Mouse (Mus musculus) heart, embryonic 11.5 days (tissue): ENCODE measurements at regions not wholly inside any gene's neighbourhood (a gene's known extent, or its start where the extent isn't known, plus 50 kb on each side); places are given as distances from the start of the nearest gene placed in this dataset.

Experiments
- ATAC-seq: fragments of 200-750 bp; cut with Nextera tagmentation; replicated peaks from 2 replicates; pipeline ENCODE4 v1.8.0; 2017; ENCODE audit warnings: moderate library complexity; ENCODE audit not compliant: insufficient number of reproducible peaks, low FRiP score, low TSS enrichment
- H3K27ac ChIP-seq: fragments of 300-500 bp; sonication (generic); 2 replicates; pipeline ENCODE4 v1.5.1; 2014; ENCODE audit warnings: mild to moderate bottlenecking, low read depth, low read length
- H3K27me3 ChIP-seq: fragments of 300-500 bp; sonication (generic); 2 replicates; pipeline ENCODE4 v1.6.1; 2014; ENCODE audit warnings: mild to moderate bottlenecking, low read length, mixed read lengths; ENCODE audit not compliant: control insufficient read depth, insufficient read depth
- H3K36me3 ChIP-seq: fragments of 300-500 bp; sonication (generic); 2 replicates; pipeline ENCODE4 v1.6.1; 2014; ENCODE audit warnings: mild to moderate bottlenecking, low read length, moderate library complexity, mixed read lengths; ENCODE audit not compliant: control insufficient read depth, insufficient read depth
- H3K4me1 ChIP-seq: fragments of 300-500 bp; sonication (generic); 2 replicates; pipeline ENCODE4 v1.6.1; 2014; ENCODE audit warnings: low read length; ENCODE audit not compliant: control insufficient read depth, insufficient read depth
- H3K4me2 ChIP-seq: fragments of 300-500 bp; sonication (generic); 2 replicates; pipeline ENCODE4 v1.6.1; 2014; ENCODE audit warnings: mild to moderate bottlenecking, moderate library complexity
- H3K4me3 ChIP-seq: fragments of 300-500 bp; sonication (generic); 2 replicates; pipeline ENCODE4 v1.5.1; 2014; ENCODE audit warnings: low read depth, low read length
- H3K9ac ChIP-seq: fragments of 300-500 bp; sonication (generic); 2 replicates; pipeline ENCODE4 v1.6.1; 2014; ENCODE audit warnings: mild to moderate bottlenecking, low read depth, low read length, moderate library complexity
- H3K9me3 ChIP-seq: fragments of 300-500 bp; sonication (generic); replicated peaks from 2 replicates; pipeline ENCODE4 v1.6.1; 2016; ENCODE audit warnings: low read length; ENCODE audit not compliant: control insufficient read depth
- WGBS: fragments of 180-500 bp; shearing (Covaris S2); extraction: QIAGEN DNeasy Blood & Tissue Kit; methylation state at CpG from one replicate; pipeline ENCODE4 v1.1.7; 2014; ENCODE audit not compliant: insufficient replicate concordance; 5-methylcytosine and 5-hydroxymethylcytosine counted together

- H3K36me3 ChIP-seq: no peaks in the 10 kb centered on the region
- no peak overlapping the region for H3K4me3 ChIP-seq
- H3K9ac ChIP-seq: no peak overlapping the region
- no peaks in the 10 kb centered on the region for H3K27me3 ChIP-seq
- 72% methylated on average over 8 of the region's 8 CpGs for WGBS
- no peaks in the 10 kb centered on the region for H3K9me3 ChIP-seq
- no peak overlapping the region for H3K27ac ChIP-seq
- no peak overlapping the region for H3K4me2 ChIP-seq
- H3K4me1 ChIP-seq: no peaks in the 10 kb centered on the region
- no peak for ATAC-seq
Measured at GRCm38 (mm10) chr4:127647189-127647588, 289.2 kb upstream of the Gjb5 start.

DNA sequence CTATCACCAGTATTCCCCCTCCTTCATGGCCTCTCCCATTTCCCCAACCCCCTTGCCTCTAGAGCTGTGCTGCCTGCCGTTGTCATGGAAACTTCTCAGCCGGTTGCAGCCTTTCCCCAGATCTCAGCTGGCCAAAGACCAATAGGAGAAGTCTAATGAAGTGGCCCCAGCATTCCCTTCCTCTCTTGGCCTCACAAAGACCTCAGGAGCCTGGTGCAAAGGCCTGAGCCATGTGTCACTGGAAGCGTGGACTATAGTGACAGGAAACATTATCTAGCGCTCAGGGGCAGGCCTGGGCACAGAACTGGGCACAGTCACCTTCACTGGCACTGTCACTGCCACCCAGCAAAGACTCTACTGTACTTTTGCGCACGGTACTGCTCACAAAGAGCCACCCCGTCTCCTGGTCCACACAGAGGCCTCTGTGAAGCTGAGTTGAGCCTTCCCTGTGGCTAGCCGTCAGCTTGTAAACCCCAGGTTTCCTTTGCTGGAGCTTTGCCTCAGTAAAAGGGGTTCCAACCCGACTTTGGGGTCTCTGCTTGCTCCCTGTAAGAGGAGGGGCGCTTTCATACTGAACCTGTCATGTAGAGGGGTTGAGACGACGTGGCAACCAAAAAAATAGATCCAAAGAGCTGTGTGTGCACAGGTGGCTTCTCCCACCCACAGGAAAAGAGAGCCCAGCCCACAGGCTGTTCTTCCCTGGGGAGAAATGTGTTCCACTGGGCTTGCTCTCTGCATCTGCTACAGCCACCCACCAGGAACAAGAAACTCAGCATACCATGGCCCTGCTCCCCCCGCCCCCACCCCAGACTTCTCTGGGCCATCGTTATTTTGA is 282.5 kb upstream of the Gjb5 start:
- Histone ChIP-seq H3K4me1 (peaks cover 3% of the 10 kb centered on the region; the same call in 1 of the 2 replicates), H3K9ac (no peak overlapping the region), H3K4me3 (no peak overlapping the region), H3K27ac (no peak overlapping the region), H3K9me3 (no peaks in the 10 kb centered on the region), H3K4me2 (no peak overlapping the region), H3K36me3 (no peaks in the 10 kb centered on the region), H3K27me3 (no peaks in the 10 kb centered on the region)
- ATAC-seq: no peak
- WGBS: 60% methylated on average over 14 of the region's 14 CpGs

DNA sequence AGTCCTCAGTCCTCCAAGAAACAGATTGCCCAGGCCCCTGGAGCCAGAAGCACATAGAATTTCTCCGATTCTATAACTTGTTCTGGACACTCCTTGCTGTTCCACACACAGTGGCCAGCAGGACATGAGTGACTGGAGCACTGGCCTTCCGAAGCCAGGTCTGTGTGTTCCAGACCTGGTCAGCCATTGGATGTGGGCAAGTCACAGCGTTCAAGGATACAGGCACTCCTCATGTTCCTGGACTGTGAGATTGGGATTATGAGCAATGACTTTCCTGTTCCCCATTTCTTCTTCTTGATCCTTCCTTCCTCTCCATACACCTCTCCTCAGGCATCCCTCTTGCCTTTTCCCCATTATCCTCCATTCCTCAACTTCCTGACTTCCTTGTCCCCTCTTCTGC is 281.8 kb upstream of the Gjb5 start:
- no peak overlapping the region for H3K4me2 ChIP-seq
- H3K27me3 ChIP-seq: no peaks in the 10 kb centered on the region
- no peaks in the 10 kb centered on the region for H3K9me3 ChIP-seq
- H3K27ac ChIP-seq: no peak overlapping the region
- H3K36me3 ChIP-seq: no peaks in the 10 kb centered on the region
- 84% methylated on average over 3 of the region's 3 CpGs for WGBS
- H3K9ac ChIP-seq: no peak overlapping the region
- H3K4me1 ChIP-seq: peaks cover 3% of the 10 kb centered on the region; the same call in 1 of the 2 replicates
- no peak overlapping the region for H3K4me3 ChIP-seq
- ATAC-seq: no peak

GRCm38 (mm10) chr4:127636934-127637333 is 279.0 kb upstream of the Gjb5 start:
- no peak for ATAC-seq
- Histone ChIP-seq H3K4me1 (peaks cover 3% of the 10 kb centered on the region; the same call in 1 of the 2 replicates), H3K4me2 (no peak overlapping the region), H3K4me3 (no peak overlapping the region), H3K9ac (no peak overlapping the region), H3K27me3 (no peaks in the 10 kb centered on the region), H3K27ac (no peak overlapping the region), H3K36me3 (no peaks in the 10 kb centered on the region), H3K9me3 (no peaks in the 10 kb centered on the region)
- WGBS: 59% methylated on average over 11 of the region's 11 CpGs

GRCm38 (mm10) chr4:127635262-127635661 is 277.3 kb upstream of the Gjb5 start:
- WGBS: 79% methylated on average over 8 of the region's 8 CpGs
- 0 out of 2 replicates have a peak, but pooled peaks cover under 1% of the 10 kb centered on the region for H3K4me1 ChIP-seq
- no peaks in the 10 kb centered on the region for H3K27me3 ChIP-seq
- no peak for ATAC-seq
- no peak overlapping the region for H3K9ac ChIP-seq
- H3K9me3 ChIP-seq: no peaks in the 10 kb centered on the region
- no peak overlapping the region for H3K4me2 ChIP-seq
- H3K27ac ChIP-seq: no peak overlapping the region
- H3K4me3 ChIP-seq: no peak overlapping the region
- H3K36me3 ChIP-seq: no peaks in the 10 kb centered on the region

DNA sequence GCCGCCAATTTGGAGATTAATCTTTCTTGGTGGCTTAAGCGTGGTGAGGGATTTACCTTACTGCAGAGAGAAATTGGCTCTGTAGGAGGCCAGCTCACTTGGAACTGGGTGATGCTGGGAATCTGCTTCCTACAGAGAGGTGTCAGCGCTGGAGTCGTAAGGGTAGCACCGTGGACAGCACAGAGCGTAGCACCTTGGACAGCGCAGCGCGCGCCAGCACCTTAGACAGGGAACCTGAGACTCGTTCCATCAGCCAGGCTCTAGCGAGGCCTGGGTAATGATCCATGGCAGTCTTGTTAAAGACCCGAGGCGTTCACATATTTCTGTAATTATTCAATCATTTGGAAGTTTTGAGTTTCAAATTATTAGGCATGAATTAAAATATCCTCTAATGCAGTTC is 261.9 kb upstream of the Gjb5 start:
- no peaks in the 10 kb centered on the region for H3K4me1 ChIP-seq
- no peak overlapping the region for H3K4me2 ChIP-seq
- H3K36me3 ChIP-seq: no peaks in the 10 kb centered on the region
- no peaks in the 10 kb centered on the region for H3K27me3 ChIP-seq
- no peak; the same call in 1 of the 2 replicates for ATAC-seq
- no peak overlapping the region for H3K9ac ChIP-seq
- no peak overlapping the region for H3K27ac ChIP-seq
- no peaks in the 10 kb centered on the region for H3K9me3 ChIP-seq
- WGBS: 6% methylated on average over 14 of the region's 14 CpGs
- no peak overlapping the region for H3K4me3 ChIP-seq

DNA sequence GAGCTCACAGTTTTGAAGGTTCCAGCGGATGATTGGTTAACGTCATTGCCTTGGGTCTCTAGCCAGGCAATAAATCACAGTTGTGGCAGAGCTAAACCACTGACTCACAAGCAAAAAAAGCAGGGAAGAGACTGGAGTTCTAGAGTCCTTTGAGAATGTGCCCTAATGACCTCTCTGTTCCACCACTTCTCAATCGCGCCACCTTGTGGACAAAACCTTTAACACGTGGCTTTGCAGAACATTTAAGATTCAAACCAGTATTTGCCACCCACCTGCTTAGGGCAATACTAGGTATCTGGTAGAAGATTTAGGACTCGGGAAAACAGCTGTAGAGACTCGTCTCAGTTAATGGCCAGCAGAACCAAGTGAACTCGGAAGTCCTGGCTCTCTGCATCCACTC is 254.8 kb upstream of the Gjb5 start:
- Histone ChIP-seq H3K36me3 (no peaks in the 10 kb centered on the region), H3K9me3 (no peaks in the 10 kb centered on the region), H3K4me1 (no peaks in the 10 kb centered on the region), H3K4me2 (no peak overlapping the region), H3K27me3 (no peaks in the 10 kb centered on the region), H3K9ac (no peak overlapping the region), H3K27ac (no peak overlapping the region), H3K4me3 (no peak overlapping the region)
- no peak for ATAC-seq
- 48% methylated on average over 8 of the region's 8 CpGs for WGBS

DNA sequence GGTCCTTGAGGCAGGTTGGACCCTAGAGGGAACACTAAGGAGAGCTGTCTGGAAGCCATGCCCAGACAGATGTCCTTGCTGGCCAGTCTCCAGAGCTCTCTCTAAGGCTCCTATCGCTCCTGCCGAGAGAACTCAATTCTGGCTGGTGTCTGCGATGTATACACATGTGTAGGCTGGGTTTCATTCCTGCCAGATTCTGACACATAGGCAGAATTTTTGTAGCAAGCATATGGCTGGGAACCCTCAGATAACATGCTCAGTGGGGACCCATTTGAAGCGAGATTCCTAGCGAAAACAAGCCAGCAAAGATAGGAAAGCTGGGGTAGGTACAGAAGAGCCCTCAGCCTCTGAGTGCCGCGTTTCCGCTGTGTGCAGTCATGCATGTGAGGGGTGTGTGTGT is 242.9 kb upstream of the Gjb5 start:
- Histone ChIP-seq H3K4me2 (no peak overlapping the region), H3K9me3 (no peaks in the 10 kb centered on the region), H3K27ac (no peak overlapping the region), H3K36me3 (no peaks in the 10 kb centered on the region), H3K4me3 (no peak overlapping the region), H3K9ac (no peak overlapping the region), H3K4me1 (no peaks in the 10 kb centered on the region), H3K27me3 (no peaks in the 10 kb centered on the region)
- 68% methylated on average over 8 of the region's 8 CpGs for WGBS
- ATAC-seq: no peak

- Histone ChIP-seq H3K4me1 (no peaks in the 10 kb centered on the region), H3K4me2 (no peak overlapping the region), H3K9ac (no peak overlapping the region), H3K4me3 (no peak overlapping the region), H3K27me3 (no peaks in the 10 kb centered on the region), H3K27ac (no peak overlapping the region), H3K9me3 (no peaks in the 10 kb centered on the region), H3K36me3 (no peaks in the 10 kb centered on the region)
- 43% methylated on average over 3 of the region's 3 CpGs for WGBS
- ATAC-seq: no peak
Measured at GRCm38 (mm10) chr4:127598610-127599009, 240.6 kb upstream of the Gjb5 start.
